Mouse (Mus musculus) kidney, adult 8-10 months (tissue): ENCODE measurements around the gene Fndc5.

Experiments
- DNase-seq, 2 experiments: peaks; one replicate each; pipeline ENCODE4 v3.0.0; 2022

Gene Fndc5

GRCm38 (mm10) chr4:129124652-129125146 lies 12.1 kb upstream of the Fndc5 start:
- no peak for DNase-seq

- no peak for DNase-seq
Observed at GRCm38 (mm10) chr4:129125736-129126451, 10.9 kb upstream of the Fndc5 start.

- no peak for DNase-seq
Observed at GRCm38 (mm10) chr4:129128582-129129338, 8.0 kb upstream of the Fndc5 start.

- no peak for DNase-seq
Observed at GRCm38 (mm10) chr4:129129387-129129786, 7.4 kb upstream of the Fndc5 start.

GRCm38 (mm10) chr4:129130149-129130548 lies 6.7 kb upstream of the Fndc5 start:
- DNase-seq, result peak in 1 of 2 experiments; percentile 21

- DNase-seq, result peak; percentile 41 to 48
Observed at GRCm38 (mm10) chr4:129130755-129131303, 6.0 kb upstream of the Fndc5 start.

- peak; percentile 53 to 74 for DNase-seq
Observed at GRCm38 (mm10) chr4:129134799-129135585, 1.8 kb upstream of the Fndc5 start.

- DNase-seq, result no peak
Observed at GRCm38 (mm10) chr4:129135637-129136036, 1.2 kb upstream of the Fndc5 start.

GRCm38 (mm10) chr4:129136189-129136578 lies 615 bp upstream of the Fndc5 start:
- no peak for DNase-seq

- DNase-seq, result no peak
Observed at GRCm38 (mm10) chr4:129137392-129138321, 858 bp downstream of the Fndc5 start.

GRCm38 (mm10) chr4:129139642-129140041 lies 2.8 kb downstream of the Fndc5 start:
- DNase-seq, result no peak

- no peak for DNase-seq
Observed at GRCm38 (mm10) chr4:129140808-129141207, 4.0 kb downstream of the Fndc5 start.

- no peak for DNase-seq
Observed at GRCm38 (mm10) chr4:129141560-129142438, 5.0 kb downstream of the Fndc5 start.

- no peak for DNase-seq
Observed at GRCm38 (mm10) chr4:129142439-129143045, 5.7 kb downstream of the Fndc5 start.

- no peak for DNase-seq
Observed at GRCm38 (mm10) chr4:129143509-129143908, 6.7 kb downstream of the Fndc5 start.

GRCm38 (mm10) chr4:129144401-129145367 lies 7.9 kb downstream of the Fndc5 start:
- no peak for DNase-seq

- no peak for DNase-seq
Observed at GRCm38 (mm10) chr4:129145411-129145810, 8.6 kb downstream of the Fndc5 start.

GRCm38 (mm10) chr4:129145943-129146342 lies 9.1 kb downstream of the Fndc5 start:
- DNase-seq, result no peak

- no peak for DNase-seq
Observed at GRCm38 (mm10) chr4:129146392-129146791, 9.6 kb downstream of the Fndc5 start.
